Mouse (Mus musculus) testis, adult 2 months (tissue): Measurements from ENCODE around the gene Opcml.

Source experiments
- CTCF ChIP-seq: fragments of 200-500 bp; IDR thresholded peaks from 2 replicates; pipeline ENCODE4 v1.5.1; 2012; ENCODE audit warnings: low read depth, mild to moderate bottlenecking, inconsistent platforms, low read length, moderate library complexity; ENCODE audit not compliant: control insufficient read depth, insufficient read depth, insufficient replicate concordance
- POLR2A ChIP-seq: fragments of 200-500 bp; IDR thresholded peaks from 2 replicates; pipeline ENCODE4 v1.6.1; 2012; ENCODE audit warnings: low read depth, mild to moderate bottlenecking, inconsistent platforms, low read length, moderate library complexity; ENCODE audit not compliant: control insufficient read depth

- TF ChIP-seq CTCF (no peak), POLR2A (no peak)
These were observed 889.7 kb downstream of the Opcml start for GRCm38 (mm10) chr9:28680309-28680708.
